8 mouse cellular contexts compared by ENCODE assay signal in genomic region chr1:180812463-180813408, GRCm38 (mm10). TPM values are rescaled to one million over a fixed set of nuclear protein-coding genes. Genes with fewer than 3 reads are reported as not detected.
DNase-seq lines count a peak whose midpoint lies in the region; ATAC-seq lines count a peak whose summit lies in the region.

No protein-coding gene starts in this region.

- H3K4me3 ChIP-seq in intestine, embryonic 14.5 days (ENCODE audit: low read depth, low read length): peak overlapping the region; percentile 86

- H3K4me2 ChIP-seq in intestine, embryonic 14.5 days (ENCODE audit: low read length): peak overlapping the region; percentile 55

- peaks cover 36% of the 10 kb centered on the region for H3K36me3 ChIP-seq in intestine, embryonic 14.5 days (ENCODE audit: control insufficient read depth, insufficient read depth, low read length)

- H3K4me1 ChIP-seq in intestine, embryonic 14.5 days (replicated peaks; ENCODE audit: control insufficient read depth, insufficient read depth, low read length): peaks cover 13% of the 10 kb centered on the region; the same call in 1 of the 2 replicates

- peak overlapping the region; percentile 99 for H3K9ac ChIP-seq in intestine, embryonic 14.5 days (ENCODE audit: low read length)

- intact Hi-C loops in left cerebral cortex, postnatal 10 days (cut with DNase I): loop anchor here (2.0 kb wide), 1 partner anchor 38 kb away; the partner anchor contains the start of gene Sde2

- under 1% methylated on average over 71 of the region's 71 CpGs for WGBS in intestine, embryonic 14.5 days

- H3K27ac ChIP-seq in intestine, embryonic 14.5 days (ENCODE audit: low read depth): peak overlapping the region; percentile 100

- ATAC-seq in intestine, embryonic 14.5 days (replicated peaks; ENCODE audit: low FRiP score, low TSS enrichment, low read depth): peak; percentile 3; the same call in 1 of the 2 replicates
- peak; percentile 4; the same call in 1 of the 2 replicates for ATAC-seq in megakaryocyte, adult 5-6 weeks (ENCODE audit: poor library complexity, severe bottlenecking)

- no peaks in the 10 kb centered on the region for H3K9me3 ChIP-seq in intestine, embryonic 14.5 days (ENCODE audit: control insufficient read depth, low read length)

- peak; percentile 64 for DNase-seq in adipocyte (ENCODE audit: low spot score)
- DNase-seq in embryo, embryonic 10.5 days (ENCODE audit: low spot score): peak; percentile 73
- DNase-seq in gastrocnemius, postnatal 25 days: peak; percentile 50
- DNase-seq in intestine, embryonic 14.5 days (ENCODE audit: low spot score): peak; percentile 91
- DNase-seq in left cerebral cortex, postnatal 10 days (ENCODE audit: extremely low spot score in 1 of 2, low spot score in 2 of 2): peak; percentile 30 to 77
- DNase-seq in right cerebral cortex, postnatal 10 days (ENCODE audit: low spot score in 2 of 2): peak; percentile 72 to 75
- DNase-seq in urinary bladder, postnatal 36 days (ENCODE audit: low spot score in 2 of 2): peak; percentile 51 to 59

- no peaks in the 10 kb centered on the region for H3K27me3 ChIP-seq in intestine, embryonic 14.5 days (replicated peaks; ENCODE audit: control insufficient read depth, insufficient read depth, low read length)

RNA-seq across cellular contexts. Expression of gene H3f3a, which starts 1.0 kb away (rescaled TPM):
- 100 to 1,000 TPM; 350 to 362 TPM for total RNA-seq in gastrocnemius, postnatal 25 days (2021)
- 2,025 and 2,200 TPM in 2 replicates for polyA plus RNA-seq in intestine, embryonic 14.5 days (2014; fragmentation: Nextera tagmentation; extraction: Ambion mirVana)
- 100 to 1,000 TPM; 442 to 467 TPM for total RNA-seq in left cerebral cortex, postnatal 10 days (2021)
- 3,482 and 3,921 TPM in 2 replicates for total RNA-seq in megakaryocyte, adult 5-6 weeks (2015)
- 2,689 and 3,338 TPM in 2 replicates for total RNA-seq in megakaryocyte, adult 5-6 weeks (2017)

RNA-seq across cellular contexts. Expression of gene Sde2, which starts 38.2 kb away (rescaled TPM):
- total RNA-seq in gastrocnemius, postnatal 25 days (2021): 1 to 10 TPM; 7.5 TPM
- polyA plus RNA-seq in intestine, embryonic 14.5 days (2014; fragmentation: Nextera tagmentation; extraction: Ambion mirVana): 31.4 and 35.5 TPM in 2 replicates
- 10 to 100 TPM; 20.1 to 21.1 TPM for total RNA-seq in left cerebral cortex, postnatal 10 days (2021)
- total RNA-seq in megakaryocyte, adult 5-6 weeks (2015): 18.1 and 21.1 TPM in 2 replicates
- total RNA-seq in megakaryocyte, adult 5-6 weeks (2017): 24.8 and 34.9 TPM in 2 replicates

Comparison
In these comparisons a context has a peak if more than half of its experiments do, and no peak if none do; other contexts are left out.
1. Peak in every context shown above with its lines: DNase-seq, ATAC-seq, H3K4me3 ChIP-seq and H3K27ac ChIP-seq.
2. RNA of gene H3f3a, which starts 1.0 kb away (total RNA-seq): 2,689 to 3,921 TPM in megakaryocyte, adult 5-6 weeks; 442 to 467 TPM in left cerebral cortex, postnatal 10 days and 350 to 362 TPM in gastrocnemius, postnatal 25 days; every median in the first group is over 4 times any median in the second.